Mouse (Mus musculus) thymus, postnatal 10 days (tissue): ENCODE results near the gene Alx3.
"Not testable (repeated sequence)": the region's sequence is repeated elsewhere in the genome, so short reads cannot be mapped to it uniquely, and the experiment has no call there.

Experiments used
- DNase-seq, 2 experiments: peaks; one replicate each; pipeline ENCODE4 v3.0.0; 2021; ENCODE audit warnings: low spot score in 2 of 2

Alx3 gene

DNA sequence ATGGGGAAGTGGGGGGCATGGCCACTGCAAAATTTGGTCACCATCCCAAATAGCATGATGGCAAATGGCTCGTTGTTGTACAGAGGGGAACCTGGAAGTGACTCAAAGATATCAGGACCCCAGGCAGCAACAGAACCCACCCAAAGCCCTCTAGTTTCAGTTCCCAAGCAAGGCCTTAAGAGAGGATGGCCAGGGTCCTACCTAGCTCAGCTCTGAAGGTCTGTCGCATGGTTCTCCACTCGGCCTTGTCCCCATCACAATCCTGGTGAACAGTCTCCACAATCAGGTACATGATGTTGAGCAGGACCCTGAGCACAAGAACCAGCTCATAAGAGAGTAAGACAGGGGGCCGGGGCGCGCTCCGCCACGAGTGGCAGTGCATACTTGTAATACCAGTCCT, 29.6 kb downstream of the Alx3 start:
- no peak for DNase-seq

DNA sequence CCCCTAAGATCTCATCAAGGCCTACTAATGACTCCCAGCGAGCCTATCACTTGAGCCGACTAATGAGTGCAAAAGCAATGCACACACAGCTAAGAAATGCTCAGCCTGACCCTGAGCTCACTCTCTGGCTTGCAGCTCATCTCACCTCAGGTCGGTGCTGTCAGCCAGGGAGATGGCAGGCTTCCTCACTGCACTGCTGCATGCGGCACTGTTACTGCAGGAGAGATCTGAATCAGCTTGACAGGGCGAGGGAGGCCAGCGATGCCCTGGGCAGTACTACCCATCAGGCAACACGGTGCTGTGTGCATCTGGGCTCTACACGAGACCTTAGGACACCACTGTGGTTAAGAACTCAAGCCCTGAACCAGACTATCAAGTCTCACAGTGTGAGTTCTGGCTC, 30.7 kb downstream of the Alx3 start:
- DNase-seq, result no peak

DNA sequence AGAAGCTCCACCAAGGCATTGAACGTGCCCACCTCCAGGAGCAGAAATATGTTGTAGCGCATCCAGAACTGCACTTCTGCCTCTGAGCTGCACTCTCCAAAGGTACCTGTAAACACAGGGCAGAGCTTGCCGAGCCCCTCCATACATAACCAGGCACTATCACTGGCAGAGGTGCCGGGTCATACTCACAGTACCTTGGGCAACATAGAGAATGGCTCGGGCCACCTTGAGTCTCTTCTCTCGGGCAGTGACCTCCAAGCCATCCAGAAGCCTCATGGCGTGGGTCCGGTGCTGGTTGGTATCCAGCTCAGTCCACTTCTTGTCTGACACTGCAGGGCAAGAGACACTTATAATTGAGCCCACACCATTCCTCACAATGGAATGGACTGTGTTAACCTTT, 31.9 kb downstream of the Alx3 start:
- no peak for DNase-seq

DNA sequence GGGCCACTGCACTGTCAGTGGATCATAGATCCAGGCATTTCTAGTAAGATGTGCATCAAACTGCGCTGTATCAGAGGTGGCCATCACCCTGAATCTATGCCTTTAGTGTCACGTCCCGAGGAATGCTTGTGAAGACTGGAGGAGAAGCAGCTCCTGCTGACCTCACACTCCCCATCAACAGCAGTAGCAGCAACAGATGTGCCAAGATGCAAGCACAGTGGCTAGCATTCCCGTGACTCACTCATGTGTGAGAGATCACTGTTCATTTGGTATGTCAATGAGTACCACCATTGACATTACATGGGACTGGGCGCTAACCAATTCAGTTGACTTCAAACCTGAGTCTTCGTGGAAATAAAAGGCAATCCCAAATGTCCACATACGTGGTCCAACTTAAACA, 32.8 kb downstream of the Alx3 start:
- no peak for DNase-seq

DNA sequence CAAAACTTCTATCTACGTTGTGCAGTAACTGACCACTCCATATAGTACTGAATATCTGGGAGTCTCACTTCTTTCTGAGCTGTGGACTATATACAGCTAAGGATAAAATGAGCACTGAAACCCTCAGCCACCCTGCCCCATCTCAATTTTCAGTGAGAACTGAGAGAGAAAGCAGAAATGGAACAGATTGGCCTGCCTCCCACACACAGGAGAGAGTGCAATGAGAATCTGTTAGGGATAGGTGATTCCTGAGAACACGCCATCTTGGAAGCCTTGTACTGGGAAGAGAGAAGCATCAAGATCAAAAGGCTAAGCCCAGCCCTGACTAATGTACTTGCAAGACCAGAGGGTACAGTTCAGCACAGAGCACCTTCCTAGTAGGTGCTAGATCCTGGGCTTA, 33.7 kb downstream of the Alx3 start:
- DNase-seq, result no peak

DNA sequence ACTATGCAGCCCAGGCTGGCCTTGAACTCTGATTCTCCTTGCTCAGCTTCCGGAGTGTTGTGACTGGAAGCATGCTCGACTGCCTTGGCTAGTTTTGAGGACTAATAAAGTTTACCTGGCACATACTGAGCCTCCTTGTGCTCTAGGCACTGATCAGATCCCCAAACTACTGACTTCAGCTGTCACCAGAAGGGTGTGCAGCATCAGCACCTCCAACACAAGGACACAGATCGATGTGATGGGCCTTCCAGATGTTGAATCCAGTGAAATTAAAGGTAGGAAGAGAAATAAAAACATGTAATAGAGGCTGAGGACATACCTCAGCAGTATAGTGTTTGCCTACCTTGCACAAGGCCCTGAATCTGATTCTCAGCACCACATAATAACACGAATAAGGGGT, 34.6 kb downstream of the Alx3 start:
- no peak for DNase-seq

DNA sequence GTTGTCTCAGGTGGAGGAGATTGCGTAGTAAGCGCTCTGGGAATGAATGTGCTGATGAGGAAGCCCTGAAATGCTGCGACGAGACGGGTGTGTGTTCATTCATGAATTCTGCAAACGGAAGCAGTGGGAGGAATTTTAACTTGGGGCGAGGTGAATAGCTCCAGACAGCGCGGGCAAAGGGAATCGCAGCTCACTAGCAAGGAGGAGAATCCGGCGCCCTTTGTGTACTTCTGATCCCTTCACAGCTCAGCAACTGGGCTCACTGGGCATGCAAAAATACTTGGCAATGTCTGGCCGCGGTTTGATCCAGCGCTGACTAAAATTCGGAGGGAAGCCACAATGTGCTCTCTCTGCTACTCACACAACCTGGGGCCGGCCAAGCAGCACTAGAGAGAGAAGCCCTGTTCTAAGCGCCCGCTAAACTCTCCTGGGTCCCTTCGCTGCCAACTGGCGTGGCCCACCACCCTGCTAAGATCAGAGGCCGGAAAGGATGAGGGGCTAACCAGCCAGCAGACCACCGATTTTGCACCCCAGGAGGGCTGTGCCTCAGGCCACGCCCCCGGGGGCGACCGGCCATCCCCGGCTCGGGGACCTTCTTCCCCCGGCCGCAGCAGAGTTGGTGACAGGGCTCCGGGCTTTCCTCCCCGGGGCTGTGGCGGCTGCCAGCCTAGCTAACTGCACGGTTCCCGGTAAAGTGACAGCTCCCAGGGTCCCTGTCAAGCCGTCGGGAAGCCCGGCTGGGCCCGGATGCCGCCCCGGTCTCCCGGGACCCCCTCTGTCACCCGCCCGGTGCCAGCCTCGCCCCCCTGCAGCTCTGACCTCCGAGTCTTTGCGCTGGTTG, 36.1 kb downstream of the Alx3 start, which contains the start of gene Gm10961:
Gene Gm10961 (plus strand): TSS at position 641 of the 841 bp plus-strand sequence.
- DNase-seq, result no peak

DNA sequence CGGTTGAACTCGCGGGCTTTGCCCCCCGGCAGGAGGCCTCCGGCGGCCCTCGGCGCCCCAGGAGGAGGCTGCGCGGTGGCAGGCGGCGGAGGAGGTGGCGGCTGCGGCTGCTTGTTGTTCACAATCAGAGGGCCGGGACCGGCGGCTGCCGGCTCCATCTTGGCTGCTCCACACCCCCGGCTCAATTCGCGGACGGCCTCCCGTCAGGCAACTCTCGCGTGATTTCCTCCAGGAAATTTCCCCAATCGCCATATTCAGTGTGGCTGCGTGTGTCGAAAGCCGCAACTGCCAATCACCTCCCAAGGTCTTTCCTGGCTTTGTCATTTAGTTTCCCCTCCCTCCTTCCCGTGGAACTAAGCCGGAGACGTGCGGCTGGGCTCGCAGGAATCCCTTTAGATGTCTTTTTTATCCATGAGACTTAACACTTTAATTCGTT, 36.7 kb downstream of the Alx3 start, which contains the start of gene Strip1:
Gene Strip1 (minus strand): TSS at position 172 of the 436 bp plus-strand sequence.
- peak; percentile 85 to 90 for DNase-seq

DNA sequence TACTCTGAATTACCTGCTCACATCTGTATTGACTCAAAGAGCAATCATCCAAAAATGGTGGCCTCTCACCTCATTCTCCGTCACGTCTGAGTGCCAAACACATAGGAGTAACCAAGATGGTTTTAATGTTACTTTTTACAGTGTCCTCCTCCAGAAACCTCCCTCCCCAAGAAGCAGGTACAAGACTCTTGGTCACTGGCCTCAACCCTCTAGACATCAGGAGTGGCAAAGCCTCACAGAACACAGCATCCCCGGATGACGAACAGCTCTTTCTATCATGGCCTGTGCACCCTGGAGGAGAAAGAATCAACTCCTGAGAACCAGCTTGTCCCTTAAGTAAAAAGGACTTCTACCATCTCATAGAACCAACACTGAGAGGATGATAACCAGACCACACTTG, 38.0 kb downstream of the Alx3 start:
- DNase-seq, result no peak

DNA sequence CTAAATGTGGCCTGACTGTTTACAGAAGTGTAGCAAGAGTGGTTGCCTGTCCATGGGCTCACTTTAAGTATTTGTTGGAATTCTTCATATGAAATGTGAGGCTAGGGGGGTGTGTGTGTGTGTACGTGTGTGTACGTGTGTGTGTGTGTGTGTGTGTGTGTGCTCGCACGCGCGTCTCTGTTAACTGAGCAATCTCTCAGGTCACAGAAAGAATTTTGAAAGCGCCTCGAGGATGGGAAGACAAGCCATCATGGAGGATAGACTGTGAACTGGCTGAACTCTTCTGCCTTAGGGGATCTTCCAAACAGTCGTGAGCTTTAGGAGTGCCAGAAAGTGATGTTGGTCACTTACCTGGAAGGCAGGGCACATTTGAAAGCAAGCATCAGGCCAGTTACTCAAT, 39.1 kb downstream of the Alx3 start:
- DNase-seq, result no peak

DNA sequence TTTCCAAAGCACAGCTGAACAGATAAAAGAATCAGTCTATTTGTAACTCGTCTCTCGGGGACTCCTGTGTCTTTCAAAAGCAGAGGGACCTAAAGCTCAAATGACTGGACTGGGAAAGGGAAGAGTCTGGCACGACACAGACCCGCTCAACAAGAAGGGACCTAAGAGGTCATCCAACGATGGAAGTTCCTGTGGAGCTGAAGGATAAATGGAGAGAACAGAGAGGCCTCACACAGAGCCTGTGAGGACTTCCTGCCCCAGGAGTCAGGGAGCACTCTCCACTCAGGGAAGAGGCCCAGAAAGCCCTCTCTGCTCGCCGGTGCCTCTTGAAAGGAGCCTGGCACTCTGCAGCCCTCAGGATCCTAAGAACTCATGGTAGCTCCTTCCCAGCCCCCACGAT, 41.0 kb downstream of the Alx3 start:
- DNase-seq, result no peak

DNA sequence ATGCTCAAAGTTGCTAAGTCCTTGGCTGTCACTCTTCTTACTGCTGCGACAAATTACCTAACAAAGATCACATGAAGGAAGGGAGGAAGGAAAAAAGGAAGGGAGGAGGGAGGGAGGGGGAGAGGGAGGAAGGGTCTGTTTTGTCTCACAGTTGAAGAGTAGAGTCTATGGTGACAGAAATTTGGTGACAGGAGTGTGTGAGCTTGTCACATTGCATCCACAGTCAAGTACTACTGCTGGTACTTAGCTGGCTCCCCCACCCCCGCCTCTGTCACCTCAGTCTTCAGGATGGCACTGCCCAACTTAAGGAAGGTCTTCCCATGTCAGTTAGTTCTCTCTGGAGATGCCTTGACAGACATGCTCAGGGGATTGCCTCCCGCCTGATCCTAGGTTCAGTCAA, 41.4 kb downstream of the Alx3 start:
- no peak for DNase-seq

DNA sequence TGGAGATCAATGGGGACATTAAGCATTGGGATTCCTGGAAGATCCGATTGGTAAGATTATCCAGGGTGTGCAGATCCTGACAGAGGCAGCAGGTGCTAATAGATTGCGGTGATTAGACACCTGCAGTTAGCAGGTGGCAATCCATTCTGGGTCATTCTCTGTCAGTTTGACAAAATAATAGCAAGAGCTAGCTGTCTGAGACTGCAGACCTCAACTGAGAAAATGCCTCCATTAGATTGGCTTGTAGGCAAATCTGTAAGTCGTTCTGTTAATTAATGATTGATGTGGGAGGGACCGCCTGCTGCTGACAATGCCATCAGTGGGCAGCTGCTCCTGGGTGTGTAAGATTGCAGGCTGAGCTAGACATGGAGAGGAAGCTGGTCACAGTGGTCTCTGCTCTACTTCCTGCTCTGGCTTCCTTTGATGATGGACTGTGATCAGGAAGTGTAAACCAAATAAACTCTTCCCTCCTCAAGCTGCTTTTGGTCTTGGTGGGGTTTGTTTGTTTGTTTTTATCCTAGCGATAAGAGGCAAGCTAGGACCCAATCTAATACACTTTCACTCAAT, 42.9 kb downstream of the Alx3 start:
- no peak for DNase-seq

DNA sequence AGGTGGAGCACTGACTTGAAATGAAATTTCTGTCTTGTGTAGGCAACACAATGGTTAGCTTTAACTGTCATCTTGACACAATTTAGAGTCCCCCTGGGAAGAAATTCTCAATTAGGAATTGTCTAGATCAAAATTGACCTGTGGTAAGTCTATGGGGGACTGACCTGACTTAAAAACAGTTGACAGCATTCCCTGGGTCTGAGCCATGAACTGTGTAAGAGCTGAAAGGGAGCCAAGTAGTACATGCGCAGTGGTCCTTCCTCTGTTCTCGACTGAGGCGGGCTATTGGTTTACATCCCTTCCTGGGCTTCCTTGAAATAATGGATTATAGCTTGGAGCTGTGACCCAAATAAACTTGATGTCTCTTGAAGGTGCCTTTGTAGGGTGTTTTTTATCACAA, 52.1 kb downstream of the Alx3 start:
- no peak for DNase-seq

DNA sequence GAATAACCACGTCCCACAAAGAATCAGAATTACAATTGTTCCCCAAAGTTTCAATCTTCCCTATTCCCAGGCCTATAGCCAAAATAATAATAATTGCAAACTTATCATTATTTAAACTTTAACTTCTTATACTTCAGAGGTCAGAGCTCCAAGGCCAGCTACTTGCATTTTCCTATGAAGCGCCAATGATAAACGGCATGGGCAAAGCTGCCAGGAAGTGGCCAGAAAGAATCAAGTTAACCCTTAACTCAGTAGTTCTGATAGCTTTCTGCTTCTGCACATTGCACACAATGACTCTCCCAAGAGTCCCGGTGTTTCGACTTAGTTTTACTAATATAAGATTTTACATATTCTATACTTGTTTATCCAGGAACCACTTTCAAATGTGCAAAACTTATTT, 55.4 kb downstream of the Alx3 start:
- DNase-seq, result not testable (repeated sequence)

DNA sequence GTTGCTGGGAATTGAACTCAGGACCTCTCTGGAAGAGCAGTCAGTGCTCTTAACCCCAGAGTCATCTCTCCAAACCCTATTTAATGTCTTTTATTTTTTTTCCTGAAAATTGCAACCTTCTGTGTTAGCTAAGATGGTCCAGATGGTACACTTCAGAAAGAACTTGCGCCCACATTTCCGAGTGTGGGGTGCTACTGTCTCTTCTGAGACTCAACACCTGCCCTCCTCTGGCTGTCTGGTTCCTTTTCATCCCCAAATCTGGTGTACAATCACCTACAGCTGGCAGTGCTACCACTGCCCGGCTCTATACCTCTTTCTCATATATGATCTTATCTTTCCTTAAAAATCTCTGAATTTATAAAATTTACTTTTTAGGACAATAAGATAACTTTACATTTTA, 58.1 kb downstream of the Alx3 start:
- no peak for DNase-seq

DNA sequence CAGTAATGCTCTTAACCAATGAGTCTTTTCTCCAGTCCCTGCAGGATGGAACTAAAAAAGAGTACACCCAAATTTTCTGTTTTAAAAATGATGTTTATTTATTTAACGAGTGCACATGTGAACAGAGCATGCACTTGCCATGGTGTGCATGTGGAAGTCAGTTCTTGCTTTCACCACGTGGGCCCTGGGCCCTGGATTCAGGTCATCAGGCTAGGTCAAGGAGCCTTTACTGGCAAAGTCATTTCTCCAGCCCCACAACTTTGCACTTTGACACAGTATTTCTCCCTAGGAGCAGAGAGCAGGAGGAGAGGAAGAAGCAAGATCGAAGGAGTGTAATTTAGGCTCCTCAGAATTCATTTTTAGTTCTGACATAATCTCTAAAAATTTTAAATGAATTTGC, 60.0 kb downstream of the Alx3 start:
- no peak for DNase-seq
